Mouse (Mus musculus): Measurements from ENCODE around the gene Nt5c3b. TPM values are rescaled to one million over a fixed set of nuclear protein-coding genes. Genes with fewer than 3 reads are reported as not detected.

Nt5c3b gene
- polyA plus RNA-seq, 1 experiment from 2014 or later, result 111 TPM

DNA sequence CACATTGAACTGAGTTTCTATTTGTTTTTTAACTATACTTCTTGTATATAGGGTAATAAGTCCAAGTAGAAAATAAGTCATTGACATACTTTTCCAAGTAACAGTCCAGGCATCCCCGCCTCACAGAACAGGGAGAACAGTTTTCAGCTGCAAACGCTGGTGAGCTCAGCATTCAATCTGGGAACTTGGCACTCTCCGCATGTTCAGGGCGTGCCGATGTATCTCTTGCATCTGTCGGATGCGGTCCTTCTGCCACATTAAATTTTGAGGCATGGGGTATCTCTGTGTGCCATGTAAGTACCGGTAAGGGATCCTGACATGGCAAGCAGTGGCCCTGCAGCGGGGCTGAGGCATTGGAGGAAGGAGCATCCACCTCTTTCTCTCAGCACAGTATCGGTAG is 21.1 kb upstream of the Nt5c3b start:
- H3K36me3 ChIP-seq (replicated peaks), result peaks cover 35% of the 10 kb centered on the region
- no peaks in the 10 kb centered on the region for H3K9me3 ChIP-seq
- H3K4me1 ChIP-seq, result no peaks in the 10 kb centered on the region
- no peak overlapping the region for H3K9ac ChIP-seq
- H3K4me3 ChIP-seq (replicated peaks), result no peak overlapping the region
- no peak overlapping the region for H3K4me2 ChIP-seq
- ATAC-seq (ENCODE audit: low FRiP score), result no peak
- no peaks in the 10 kb centered on the region for H3K27me3 ChIP-seq
- no peak overlapping the region for H3K27ac ChIP-seq
- 94% methylated on average over 10 of the region's 10 CpGs for WGBS

DNA sequence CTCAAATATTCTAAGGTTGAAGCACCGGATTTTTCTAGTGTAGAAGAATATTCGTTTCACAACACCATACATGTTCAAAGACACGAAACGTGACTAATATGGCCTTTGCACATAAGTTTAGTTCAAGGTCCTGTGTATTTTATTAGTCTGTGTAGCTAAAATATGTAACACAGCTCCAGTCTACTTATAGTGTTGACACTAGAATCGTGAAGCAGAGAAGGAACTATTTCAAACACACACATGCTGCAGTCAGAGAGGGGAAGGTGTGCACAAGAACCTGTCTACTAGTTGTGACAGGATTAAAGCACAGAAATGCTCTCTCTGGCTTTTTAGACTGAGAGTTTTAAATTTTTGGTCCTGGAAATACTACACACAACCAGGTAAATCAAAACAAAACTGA is 16.1 kb upstream of the Nt5c3b start:
- 93% methylated on average over 5 of the region's 5 CpGs for WGBS

DNA sequence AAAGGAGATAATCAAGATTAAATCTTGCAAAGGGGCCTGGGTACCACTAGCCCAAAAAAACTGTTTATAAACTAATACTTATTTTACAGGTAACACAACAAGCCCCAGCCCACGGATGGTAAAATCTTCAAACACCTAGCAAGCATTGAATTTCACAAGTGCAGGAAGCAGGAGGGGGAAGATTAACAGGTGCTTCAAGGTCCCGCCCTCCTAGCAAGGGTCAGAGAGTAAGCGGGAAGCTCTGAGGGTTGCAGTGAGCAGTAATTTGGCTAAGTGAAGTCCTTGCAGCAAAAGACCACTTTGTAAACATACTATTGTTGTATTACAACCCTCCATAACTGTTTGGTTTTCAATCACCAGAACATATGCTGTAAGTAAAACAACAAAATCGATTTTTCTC is 15.6 kb upstream of the Nt5c3b start:
- Histone ChIP-seq H3K9me3 (no peaks in the 10 kb centered on the region), H3K4me3 (replicated peaks) (no peak overlapping the region), H3K4me1 (no peaks in the 10 kb centered on the region), H3K27me3 (no peaks in the 10 kb centered on the region), H3K4me2 (no peak overlapping the region), H3K36me3 (replicated peaks) (peaks cover 35% of the 10 kb centered on the region), H3K9ac (no peak overlapping the region), H3K27ac (no peak overlapping the region)
- 79% methylated on average over 4 of the region's 4 CpGs for WGBS
- no peak for ATAC-seq (ENCODE audit: low FRiP score)

More for the DNA sequence above, 16.1 kb upstream of the Nt5c3b start:
- H3K27me3 ChIP-seq, result no peaks in the 10 kb centered on the region
- H3K4me3 ChIP-seq (replicated peaks), result no peak overlapping the region
- no peak for ATAC-seq (ENCODE audit: low FRiP score)
- no peaks in the 10 kb centered on the region for H3K9me3 ChIP-seq
- H3K9ac ChIP-seq, result no peak overlapping the region
- H3K27ac ChIP-seq, result no peak overlapping the region
- no peaks in the 10 kb centered on the region for H3K4me1 ChIP-seq
- no peak overlapping the region for H3K4me2 ChIP-seq
- peaks cover 38% of the 10 kb centered on the region for H3K36me3 ChIP-seq (replicated peaks)

DNA sequence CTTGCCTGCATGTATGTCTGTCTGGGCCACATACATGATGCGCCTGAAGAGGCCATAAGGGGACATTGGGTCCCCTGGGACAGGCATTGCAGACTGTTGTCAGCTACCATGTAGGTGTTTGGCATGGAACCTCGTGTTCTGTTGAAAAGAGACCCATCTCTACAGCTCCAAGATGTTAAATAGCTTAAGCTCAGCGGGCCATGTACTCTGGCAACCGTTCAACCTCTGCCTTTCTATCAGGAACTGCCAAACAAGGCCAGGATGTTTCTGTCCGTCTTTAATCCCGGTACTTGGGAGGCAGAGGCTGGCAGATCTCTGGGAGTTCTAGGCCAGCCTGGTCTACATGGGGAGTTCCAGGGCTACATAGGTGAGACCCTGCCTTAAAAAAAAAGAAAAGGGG is 1.0 kb upstream of the Nt5c3b start:
- Histone ChIP-seq H3K36me3 (replicated peaks) (peaks cover 7% of the 10 kb centered on the region), H3K4me1 (peaks cover 16% of the 10 kb centered on the region), H3K4me3 (replicated peaks) (no peak overlapping the region), H3K27me3 (no peaks in the 10 kb centered on the region), H3K9me3 (no peaks in the 10 kb centered on the region), H3K4me2 (no peak overlapping the region), H3K27ac (no peak overlapping the region), H3K9ac (no peak overlapping the region)
- 89% methylated on average over 6 of the region's 6 CpGs for WGBS
- ATAC-seq (ENCODE audit: low FRiP score), result no peak

DNA sequence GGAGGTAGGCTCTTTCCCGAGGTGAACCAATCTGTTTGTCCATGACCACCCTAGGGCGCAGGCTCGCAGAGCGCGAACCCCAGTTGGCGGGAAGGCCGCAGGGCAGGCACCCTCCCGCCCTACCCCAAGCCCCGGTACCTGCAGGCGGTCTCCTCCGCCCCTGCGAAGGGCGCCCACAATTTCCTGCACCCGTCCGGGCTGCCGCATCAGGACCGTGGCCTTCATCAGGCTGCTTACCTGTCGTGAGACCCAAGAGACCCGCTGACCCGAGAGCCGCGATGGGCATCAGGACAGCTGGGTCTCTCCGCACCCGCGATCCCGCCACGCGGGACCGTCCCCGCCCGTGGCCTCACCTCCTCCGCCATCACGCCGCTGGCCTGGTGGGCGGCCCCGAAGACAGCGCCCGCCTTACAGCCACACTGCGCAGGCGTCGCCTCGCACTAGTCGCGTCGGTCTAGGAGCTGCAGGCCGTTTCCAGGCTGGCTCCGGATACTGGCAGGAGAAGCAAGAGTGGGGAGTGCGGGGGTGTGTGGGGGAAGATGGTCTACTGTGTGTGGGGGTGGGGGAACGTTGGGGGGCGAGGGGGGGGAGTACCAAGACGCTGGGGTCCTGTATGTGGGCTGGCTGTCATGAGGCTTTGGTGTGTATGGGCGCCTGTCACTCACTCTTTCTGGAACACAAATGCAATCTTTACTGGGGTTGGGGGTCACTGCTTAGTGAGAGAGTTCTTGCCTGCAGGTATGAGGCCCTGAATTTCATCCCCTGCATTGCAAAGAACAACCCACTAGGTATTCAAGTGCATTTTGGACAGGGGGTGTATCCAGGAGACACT is 701 bp downstream of the Nt5c3b start:
- Histone ChIP-seq H3K4me1 (peaks cover 17% of the 10 kb centered on the region), H3K9me3 (no peaks in the 10 kb centered on the region), H3K36me3 (replicated peaks) (peaks cover 16% of the 10 kb centered on the region), H3K9ac (peak overlapping the region; percentile 88), H3K4me3 (replicated peaks) (peak overlapping the region; percentile 81), H3K27me3 (no peaks in the 10 kb centered on the region), H3K4me2 (peak overlapping the region; percentile 82), H3K27ac (peak overlapping the region; percentile 60)
- 1% methylated on average over 47 of the region's 52 CpGs for WGBS
- ATAC-seq (ENCODE audit: low FRiP score), result peak; percentile 97

DNA sequence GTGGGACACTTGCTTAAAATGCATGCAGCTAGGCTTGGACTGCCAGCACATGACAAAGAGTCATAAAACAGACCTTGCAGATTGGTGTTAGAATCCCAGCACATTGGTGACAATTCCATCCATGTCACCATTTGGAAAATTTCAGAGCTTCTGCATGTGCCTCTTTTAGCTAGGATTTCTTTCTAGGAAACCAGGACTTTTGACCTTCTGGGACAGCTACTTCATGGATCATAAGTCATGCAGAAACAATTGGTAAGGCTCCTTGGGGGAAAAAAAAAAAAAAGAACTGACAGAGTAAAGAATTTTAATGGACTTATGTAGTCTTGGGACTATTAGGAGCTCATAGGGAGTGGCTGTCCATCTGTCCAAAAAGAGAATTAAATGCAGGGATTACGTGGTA is 3.7 kb downstream of the Nt5c3b start:
- Histone ChIP-seq H3K4me3 (replicated peaks) (no peak overlapping the region), H3K9me3 (no peaks in the 10 kb centered on the region), H3K27ac (no peak overlapping the region), H3K9ac (no peak overlapping the region), H3K4me2 (no peak overlapping the region), H3K36me3 (replicated peaks) (peaks cover 32% of the 10 kb centered on the region), H3K4me1 (peaks cover 19% of the 10 kb centered on the region), H3K27me3 (no peaks in the 10 kb centered on the region)
- no peak for ATAC-seq (ENCODE audit: low FRiP score)
- 90% methylated on average over 1 of the region's 1 CpGs for WGBS

DNA sequence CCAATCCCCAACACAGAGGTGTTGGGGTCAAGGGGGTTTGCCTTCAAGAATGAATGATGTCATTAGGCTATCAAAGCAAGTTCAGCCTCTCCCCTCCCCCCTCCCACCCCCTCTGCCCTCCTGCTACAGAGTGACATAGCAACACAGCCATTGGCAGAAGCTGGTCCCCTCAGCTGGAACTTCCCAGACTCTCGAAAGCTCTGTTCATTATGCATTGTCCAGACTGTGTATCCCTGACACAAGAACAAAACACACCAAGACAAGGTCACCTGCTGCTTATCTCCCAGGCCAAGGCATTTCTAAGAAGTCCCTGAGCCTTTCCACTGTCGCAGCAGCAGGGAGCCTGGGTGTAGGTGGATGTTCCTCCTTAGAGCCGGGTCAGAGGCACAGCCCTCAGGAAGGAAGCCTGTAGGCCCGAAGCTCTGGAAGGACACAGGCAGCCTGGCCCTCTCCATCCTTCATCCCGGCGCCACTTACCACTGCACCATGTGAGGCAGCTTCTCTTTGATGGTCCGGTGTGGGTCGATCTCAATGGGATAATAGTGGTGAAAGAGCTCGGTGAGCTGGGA is 5.8 kb downstream of the Nt5c3b start:
- H3K4me3 ChIP-seq (replicated peaks), result no peak overlapping the region
- peaks cover 42% of the 10 kb centered on the region for H3K36me3 ChIP-seq (replicated peaks)
- H3K9me3 ChIP-seq, result no peaks in the 10 kb centered on the region
- H3K9ac ChIP-seq, result no peak overlapping the region
- H3K4me1 ChIP-seq, result peaks cover 13% of the 10 kb centered on the region
- H3K27ac ChIP-seq, result no peak overlapping the region
- no peak overlapping the region for H3K4me2 ChIP-seq
- 65% methylated on average over 9 of the region's 9 CpGs for WGBS
- H3K27me3 ChIP-seq, result no peaks in the 10 kb centered on the region
- ATAC-seq (ENCODE audit: low FRiP score), result no peak

DNA sequence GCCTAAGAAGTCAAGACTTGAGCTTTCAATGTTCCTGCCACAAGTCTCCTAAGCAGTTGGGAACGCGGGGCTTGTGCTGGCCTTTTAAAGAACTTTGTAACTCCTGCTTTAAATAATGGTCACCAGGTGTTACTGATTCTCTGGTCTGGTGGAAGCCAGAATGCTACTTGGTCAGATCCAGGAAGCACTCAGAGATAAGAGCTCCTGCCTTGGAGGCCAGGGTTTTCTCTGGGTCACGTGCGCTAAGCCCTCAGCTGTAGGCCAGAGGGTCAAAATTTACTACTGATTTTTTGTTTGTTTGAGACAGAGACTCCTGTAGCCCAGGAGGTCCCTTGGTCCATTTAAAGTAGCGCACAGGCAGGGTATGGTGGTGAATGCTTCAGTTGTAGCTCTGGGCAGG is 9.6 kb downstream of the Nt5c3b start:
- H3K4me3 ChIP-seq (replicated peaks), result no peak overlapping the region
- peaks cover 52% of the 10 kb centered on the region for H3K36me3 ChIP-seq (replicated peaks)
- no peak for ATAC-seq (ENCODE audit: low FRiP score)
- H3K4me2 ChIP-seq, result no peak overlapping the region
- H3K9me3 ChIP-seq, result no peaks in the 10 kb centered on the region
- 95% methylated on average over 5 of the region's 5 CpGs for WGBS
- H3K9ac ChIP-seq, result no peak overlapping the region
- H3K27me3 ChIP-seq, result no peaks in the 10 kb centered on the region
- no peak overlapping the region for H3K27ac ChIP-seq
- H3K4me1 ChIP-seq, result peaks cover 3% of the 10 kb centered on the region; the same call in 1 of the 2 replicates

DNA sequence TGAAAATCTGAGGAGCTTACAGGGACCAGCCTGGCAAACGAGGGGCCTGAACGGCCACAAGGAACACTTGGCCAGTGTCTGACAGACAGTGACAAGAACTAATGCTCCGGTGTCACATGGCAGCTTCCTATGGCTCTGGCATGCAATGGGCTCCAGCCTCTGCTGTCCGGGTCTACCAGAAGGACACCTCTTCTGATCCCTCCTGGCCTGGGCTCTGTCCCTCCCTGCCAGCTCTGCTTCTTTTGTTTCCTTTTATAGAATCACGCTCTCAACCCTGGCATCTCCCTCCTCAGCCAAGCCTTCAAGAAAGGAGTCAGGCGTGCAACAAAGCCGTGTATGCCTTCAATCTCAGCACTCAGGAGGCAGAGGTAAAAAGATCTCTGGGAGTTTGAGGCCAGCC is 11.6 kb downstream of the Nt5c3b start:
- Histone ChIP-seq H3K36me3 (replicated peaks) (peaks cover 40% of the 10 kb centered on the region), H3K27ac (no peak overlapping the region), H3K9me3 (no peaks in the 10 kb centered on the region), H3K27me3 (no peaks in the 10 kb centered on the region), H3K4me3 (replicated peaks) (no peak overlapping the region), H3K4me1 (no peaks in the 10 kb centered on the region), H3K4me2 (no peak overlapping the region), H3K9ac (no peak overlapping the region)
- no peak for ATAC-seq (ENCODE audit: low FRiP score)
- WGBS, result 87% methylated on average over 7 of the region's 7 CpGs

DNA sequence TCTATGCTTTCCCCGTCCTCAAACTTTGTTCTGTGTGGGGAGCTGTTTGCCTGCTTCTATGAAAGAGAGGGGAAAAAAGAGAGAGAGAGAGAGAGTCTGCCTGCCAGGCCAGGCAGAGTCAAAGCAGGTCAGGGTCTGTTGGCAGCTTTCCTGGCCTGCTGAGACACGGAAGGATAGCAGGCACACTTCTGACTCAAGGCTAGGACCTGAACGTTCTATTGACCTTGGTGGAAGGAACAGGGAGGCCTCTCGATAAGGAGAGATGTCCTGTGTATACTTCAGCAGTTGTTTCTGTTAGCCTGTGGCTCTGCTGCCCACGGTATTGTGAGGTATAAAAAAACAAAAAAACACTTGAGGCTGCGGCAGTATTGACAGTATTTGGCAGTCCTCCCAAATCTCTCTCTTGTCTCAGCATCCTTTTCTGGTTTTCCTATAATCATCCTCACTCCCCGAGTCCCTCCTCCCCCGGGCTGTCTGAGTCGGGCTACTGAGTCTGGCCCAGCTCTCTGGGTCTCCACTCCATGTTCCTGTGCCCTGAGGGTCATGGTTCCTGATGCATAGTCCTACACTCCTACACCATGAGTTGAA is 12.9 kb downstream of the Nt5c3b start:
- 84% methylated on average over 9 of the region's 9 CpGs for WGBS
- H3K27me3 ChIP-seq, result no peaks in the 10 kb centered on the region
- no peaks in the 10 kb centered on the region; the same call in 1 of the 2 replicates for H3K4me1 ChIP-seq
- H3K4me3 ChIP-seq (replicated peaks), result no peak overlapping the region
- no peak overlapping the region for H3K27ac ChIP-seq
- H3K9me3 ChIP-seq, result no peaks in the 10 kb centered on the region
- peaks cover 35% of the 10 kb centered on the region for H3K36me3 ChIP-seq (replicated peaks)
- no peak overlapping the region for H3K9ac ChIP-seq
- no peak overlapping the region for H3K4me2 ChIP-seq
- no peak for ATAC-seq (ENCODE audit: low FRiP score)

DNA sequence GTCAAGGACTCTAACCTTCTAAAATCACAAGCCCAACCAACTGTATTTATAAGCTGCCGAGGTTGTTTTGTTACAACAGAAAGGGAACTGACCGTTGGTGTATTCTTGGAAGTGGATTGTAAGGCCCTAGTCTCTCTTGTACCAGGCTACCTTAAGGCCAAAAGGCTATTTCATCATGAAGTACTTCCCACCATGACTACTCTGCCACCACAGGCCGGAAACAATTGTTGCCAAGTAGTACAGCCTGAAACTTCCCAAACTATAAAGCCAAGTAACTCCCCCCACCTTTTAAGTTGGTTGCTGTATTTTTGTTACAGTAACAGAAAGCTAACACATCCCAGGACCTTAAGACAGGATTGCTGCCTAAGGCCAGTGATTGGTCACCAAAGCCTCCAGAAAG is 14.8 kb downstream of the Nt5c3b start:
- WGBS, result 88% methylated on average over 3 of the region's 3 CpGs
- peaks cover 26% of the 10 kb centered on the region for H3K36me3 ChIP-seq (replicated peaks)
- no peaks in the 10 kb centered on the region for H3K27me3 ChIP-seq
- H3K4me2 ChIP-seq, result no peak overlapping the region
- no peaks in the 10 kb centered on the region; the same call in 1 of the 2 replicates for H3K4me1 ChIP-seq
- no peak overlapping the region for H3K27ac ChIP-seq
- no peak overlapping the region for H3K9ac ChIP-seq
- H3K4me3 ChIP-seq (replicated peaks), result no peak overlapping the region
- H3K9me3 ChIP-seq, result no peaks in the 10 kb centered on the region
- no peak for ATAC-seq (ENCODE audit: low FRiP score)

DNA sequence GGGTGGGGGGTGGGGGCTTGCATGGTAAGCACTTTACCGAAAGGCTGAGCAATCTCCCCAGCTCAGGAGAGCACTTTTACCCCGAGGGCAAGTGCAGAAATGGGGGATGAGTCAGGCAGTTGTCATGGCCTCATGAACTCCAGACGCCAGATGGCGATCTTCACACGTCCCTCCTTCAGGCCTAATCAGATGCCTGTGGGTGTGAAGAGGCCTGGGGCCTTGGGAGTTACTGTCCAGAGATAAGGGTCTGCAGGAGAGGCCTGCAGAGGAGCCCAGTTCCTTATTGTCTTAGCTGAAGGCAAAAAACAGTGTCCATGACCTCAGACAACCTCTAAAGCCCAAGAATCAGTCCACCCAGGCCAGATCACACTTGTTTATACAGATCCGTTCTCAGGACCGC is 15.8 kb downstream of the Nt5c3b start:
- 0 out of 2 replicates have a peak, but pooled peaks have one; percentile 41 for ATAC-seq (ENCODE audit: low FRiP score)
- WGBS, result 39% methylated on average over 7 of the region's 7 CpGs
- H3K4me1 ChIP-seq, result no peaks in the 10 kb centered on the region; the same call in 1 of the 2 replicates
- no peak overlapping the region for H3K4me2 ChIP-seq
- no peak overlapping the region for H3K4me3 ChIP-seq (replicated peaks)
- 0 out of 2 replicates have a peak overlapping the region, but pooled peaks have one; percentile 13 for H3K27ac ChIP-seq
- no peaks in the 10 kb centered on the region for H3K9me3 ChIP-seq
- H3K36me3 ChIP-seq (replicated peaks), result peaks cover 21% of the 10 kb centered on the region
- no peak overlapping the region for H3K9ac ChIP-seq
- no peaks in the 10 kb centered on the region for H3K27me3 ChIP-seq

Measured in forebrain, embryonic 12.5 days (tissue).